Mouse (Mus musculus) heart, adult 18-20 months (tissue): ENCODE measurements around the gene Tmem132c. TPM values are rescaled to one million over a fixed set of nuclear protein-coding genes. Genes with fewer than 3 reads are reported as not detected.

Experiments
- DNase-seq, 2 experiments: peaks; one replicate each; pipeline ENCODE4 v3.0.0; 2021 to 2022; ENCODE audit warnings: mixed read lengths in 1 of 2
- long read RNA-seq, 2 experiments: library from polyadenylated mRNA; stranded (forward); transcript quantifications; one replicate each; pipeline ENCODE4 v2.0.0; 2021
- total RNA-seq, 2 experiments: library from RNA; stranded (reverse); gene quantifications; 2 replicates each; pipeline ENCODE4 v1.2.3; 2021

The Tmem132c gene
- under 1 TPM; 0.05 to 0.21 TPM for total RNA-seq
- long read RNA-seq, experiment 1, result 0 reads
- long read RNA-seq, experiment 2, result 0 reads

GRCm38 (mm10) chr5:127241136-127241924, at the start of gene Tmem132c:
Tmem132c (plus strand) TSS chr5:127241808.
- DNase-seq, result peak; percentile 54 to 63

DNA sequence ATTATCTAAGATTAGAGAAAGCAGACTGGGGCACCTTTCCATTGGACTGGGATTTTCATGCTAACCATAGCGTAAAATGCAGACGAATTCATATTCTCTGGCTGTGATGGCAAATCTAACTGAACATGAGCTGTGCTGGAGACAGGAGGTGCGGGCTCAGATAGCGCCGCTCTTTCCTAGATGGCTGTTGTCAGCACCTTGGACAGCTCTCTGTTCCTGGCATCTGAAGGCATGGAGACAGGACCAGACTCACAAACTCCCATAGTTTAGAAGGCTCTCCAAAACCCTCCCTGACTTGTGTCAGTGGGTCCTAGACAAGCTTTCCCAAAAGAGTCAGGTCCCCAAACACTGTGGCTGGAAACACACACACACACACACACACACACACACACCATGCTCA, 49.7 kb upstream of the Tmem132c start:
- peak in 1 of 2 experiments; percentile 35 for DNase-seq

GRCm38 (mm10) chr5:127198850-127199249, 42.8 kb upstream of the Tmem132c start:
- no peak for DNase-seq

- no peak for DNase-seq
Measured at GRCm38 (mm10) chr5:127204881-127205280, 36.7 kb upstream of the Tmem132c start.

DNA sequence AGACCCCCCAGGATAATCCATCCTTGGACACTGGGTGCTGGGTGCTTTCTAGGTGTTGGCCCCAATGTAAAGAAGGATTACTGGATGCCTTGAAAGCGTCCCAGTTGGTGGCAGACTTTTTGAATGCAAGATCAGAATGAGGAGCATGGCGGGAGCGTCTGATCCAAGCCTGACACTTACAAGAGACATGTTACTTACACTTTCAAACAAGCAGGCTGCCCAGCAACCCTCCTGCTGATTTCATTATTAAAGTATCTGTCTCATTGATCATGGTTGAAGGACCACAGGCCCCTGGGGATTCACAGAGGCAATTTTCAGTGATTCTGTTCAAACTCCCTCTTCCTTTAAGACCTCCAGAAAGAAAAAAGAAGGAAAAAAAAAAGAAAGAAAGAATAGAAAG, 25.2 kb upstream of the Tmem132c start:
- no peak for DNase-seq

DNA sequence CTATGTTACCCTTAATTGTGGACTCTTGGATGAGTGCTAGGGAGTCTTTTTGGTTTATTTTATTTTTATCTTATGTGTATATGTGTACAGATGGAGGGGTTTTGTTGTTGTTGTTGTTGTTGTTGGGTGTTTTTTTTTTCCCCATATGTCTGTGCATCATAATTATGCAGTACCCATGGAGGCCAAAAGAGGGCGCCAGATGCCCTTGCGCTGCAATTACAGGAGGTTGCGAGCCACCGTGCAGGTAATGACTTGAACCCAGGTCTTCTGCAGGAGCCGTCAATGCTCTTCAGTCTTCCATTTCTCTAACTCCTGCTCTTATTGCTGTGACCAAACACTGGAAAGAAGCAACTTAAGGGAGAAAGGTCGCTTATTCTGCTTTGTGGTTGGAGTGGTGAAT, 23.9 kb upstream of the Tmem132c start:
- no peak for DNase-seq

DNA sequence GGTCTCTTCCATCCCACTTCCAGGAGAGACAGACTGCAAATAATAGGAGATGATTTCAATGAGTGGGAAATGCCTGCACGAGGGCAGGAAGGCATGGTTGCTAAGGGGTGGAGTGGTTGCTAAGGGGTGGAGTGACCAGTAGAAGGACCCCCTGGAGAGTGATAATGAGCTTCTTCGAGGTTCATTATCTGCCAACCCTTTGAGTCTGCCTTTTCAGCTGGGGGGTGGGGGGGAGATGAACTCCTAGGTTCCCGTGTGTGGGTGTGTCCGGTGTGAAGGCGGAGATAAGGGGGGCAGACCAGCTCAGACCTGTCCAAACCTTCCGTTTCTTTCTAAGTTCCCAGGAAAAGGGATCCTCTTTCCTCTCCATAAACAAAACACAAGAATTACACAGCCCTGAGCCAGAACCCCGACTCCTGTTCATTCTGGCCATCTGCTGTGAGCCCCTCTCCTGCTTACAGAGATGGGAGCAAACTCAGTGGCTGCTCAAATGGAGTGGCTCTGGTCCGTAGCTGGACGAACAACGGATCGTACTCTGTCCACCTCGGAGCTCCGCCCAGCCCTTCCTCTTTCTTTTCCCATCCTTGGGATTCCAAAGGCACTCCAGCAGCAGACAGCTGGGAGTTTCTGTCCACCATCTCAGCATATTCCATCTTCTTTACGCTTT, 13.5 kb upstream of the Tmem132c start:
- DNase-seq, result no peak

DNA sequence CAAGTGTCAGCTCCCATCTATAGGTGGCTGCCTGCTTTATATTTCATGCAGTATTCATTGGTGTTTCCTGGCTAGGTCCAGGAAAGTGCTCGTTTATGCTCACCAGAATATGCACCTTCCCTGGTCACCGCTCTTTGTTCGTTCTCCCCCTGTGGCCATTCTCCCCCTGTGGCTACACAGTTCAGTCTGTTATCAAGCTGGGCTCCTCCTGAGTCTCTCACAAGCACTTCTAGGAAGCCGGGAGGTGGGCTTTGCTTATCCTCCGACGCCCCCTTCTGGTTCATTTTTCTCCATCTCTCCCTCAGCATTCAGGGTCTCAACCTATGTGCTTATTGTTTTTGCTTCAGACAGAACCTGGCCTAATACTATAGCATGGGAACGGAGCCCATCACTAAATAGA, 6.9 kb upstream of the Tmem132c start:
- no peak for DNase-seq

DNA sequence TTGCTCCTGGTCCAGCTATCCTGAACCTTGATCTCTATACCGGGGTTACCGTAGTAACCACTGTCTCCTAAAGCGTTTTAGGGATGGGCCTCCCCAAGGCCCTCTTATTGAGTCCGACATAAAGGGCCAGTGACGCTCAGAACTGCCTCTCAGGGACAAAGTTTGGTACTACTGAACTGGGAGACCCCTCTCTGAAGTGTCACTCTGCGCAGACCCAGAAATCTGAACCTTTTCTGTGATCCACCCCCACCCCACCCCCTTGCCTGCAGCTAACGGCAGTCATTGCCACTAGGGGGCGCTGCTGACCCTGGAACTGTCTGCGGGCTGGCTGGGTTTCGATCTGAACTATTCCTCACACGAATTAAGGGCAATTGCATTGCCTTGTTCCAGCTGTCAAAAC, 6.4 kb upstream of the Tmem132c start:
- DNase-seq, result peak; percentile 49 to 82

- DNase-seq, result no peak
Measured at GRCm38 (mm10) chr5:127239706-127240105, 1.9 kb upstream of the Tmem132c start.

- no peak for DNase-seq
Measured at GRCm38 (mm10) chr5:127240646-127241045, 962 bp upstream of the Tmem132c start.

DNA sequence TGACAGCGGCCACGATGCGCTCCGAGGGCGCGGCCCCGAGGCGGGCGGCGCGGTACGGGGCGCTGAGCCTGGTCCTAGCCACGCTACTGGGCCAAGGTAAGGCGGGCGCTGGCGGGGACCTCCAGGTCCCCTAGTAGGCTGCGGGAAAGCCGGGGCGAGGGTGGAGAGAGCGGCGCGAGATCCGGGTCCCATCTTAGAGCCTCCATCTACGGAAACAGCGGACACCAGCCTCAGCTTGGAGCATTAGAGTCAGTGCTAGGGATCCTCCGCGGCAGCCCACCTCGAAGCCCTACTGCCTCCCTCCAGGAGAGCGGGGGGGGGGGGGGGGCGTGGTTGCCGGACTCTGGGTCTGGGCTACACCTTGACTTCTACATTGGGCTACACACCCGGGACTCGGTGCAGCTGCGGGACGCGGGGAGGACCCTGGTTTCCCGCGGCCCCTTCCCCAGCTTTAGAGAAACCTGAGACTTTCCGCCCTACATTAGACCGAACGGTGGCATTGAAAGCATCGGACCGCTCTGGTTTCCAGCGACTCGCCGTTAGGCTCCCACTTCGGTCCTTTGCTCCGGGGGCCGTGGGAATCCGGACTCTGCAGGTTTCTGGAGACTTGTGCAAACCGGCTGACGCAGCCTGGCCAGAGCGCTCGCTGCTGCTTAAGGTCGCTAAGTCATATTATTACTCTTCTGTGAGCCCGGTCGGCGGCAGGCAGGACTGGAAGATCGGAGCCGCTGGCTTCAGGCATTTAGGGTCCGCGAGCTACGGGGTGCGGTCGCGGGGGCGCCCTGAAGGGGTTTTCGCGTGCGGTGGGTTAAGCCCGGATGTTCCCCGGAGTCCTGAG, 536 bp downstream of the Tmem132c start:
- DNase-seq, result peak in 1 of 2 experiments; percentile 7

GRCm38 (mm10) chr5:127242763-127243160, 1.2 kb downstream of the Tmem132c start:
- DNase-seq, result no peak

DNA sequence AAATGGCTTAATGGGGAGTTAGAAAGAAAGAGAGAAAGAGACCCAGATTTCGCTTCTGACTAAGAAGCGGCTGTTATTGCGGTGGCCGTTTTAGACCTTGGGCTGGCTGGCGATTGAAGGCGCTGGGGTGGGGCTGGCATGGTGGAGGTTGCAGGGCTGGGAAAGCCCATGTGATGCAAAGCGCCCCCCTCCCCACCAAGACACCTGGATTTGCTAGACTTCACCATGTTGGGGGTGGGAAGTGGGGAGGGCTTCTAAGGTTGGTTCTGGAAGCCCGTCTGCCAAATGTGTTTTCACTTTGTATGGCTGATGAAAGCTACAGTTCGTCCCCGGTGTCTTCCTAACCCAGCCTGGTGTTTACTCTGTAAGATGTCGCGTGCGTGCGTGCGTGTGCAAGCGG, 1.6 kb downstream of the Tmem132c start:
- no peak for DNase-seq

- no peak for DNase-seq
Measured at GRCm38 (mm10) chr5:127243611-127244010, 2.0 kb downstream of the Tmem132c start.

- DNase-seq, result no peak
Measured at GRCm38 (mm10) chr5:127253263-127253662, 11.7 kb downstream of the Tmem132c start.

DNA sequence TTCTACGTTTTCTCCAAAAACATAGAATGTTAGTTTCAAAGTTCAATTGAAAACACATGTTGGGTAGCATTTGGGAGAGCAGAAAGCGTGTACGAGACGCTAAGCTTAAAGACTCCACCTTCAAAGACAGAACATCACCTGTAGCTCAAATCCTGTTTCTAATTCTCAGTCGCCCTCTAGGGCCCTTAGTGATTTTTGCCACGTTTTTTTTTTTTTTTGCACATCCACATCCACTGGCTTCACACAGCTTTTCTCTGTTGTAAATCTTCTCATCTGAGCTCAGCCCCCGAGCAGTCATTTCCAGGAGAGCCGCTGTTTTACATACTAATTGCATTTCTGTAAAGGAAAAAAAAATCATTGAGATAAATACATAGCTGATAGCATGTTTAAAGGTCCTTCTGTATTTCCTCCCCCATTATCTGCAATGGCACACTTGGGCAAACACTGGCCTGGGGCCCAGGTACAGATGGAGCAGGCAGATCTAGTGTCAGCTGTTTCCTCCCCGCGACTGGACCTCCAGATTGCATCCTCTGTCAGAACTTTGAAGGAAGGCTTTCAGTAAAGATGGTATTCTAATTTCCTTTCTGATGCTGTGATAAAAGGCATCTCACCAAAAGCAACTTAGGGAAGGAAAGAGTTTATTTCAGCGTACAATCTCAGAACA, 15.5 kb downstream of the Tmem132c start:
- DNase-seq, result no peak

- no peak for DNase-seq
Measured at GRCm38 (mm10) chr5:127262136-127262535, 20.5 kb downstream of the Tmem132c start.

DNA sequence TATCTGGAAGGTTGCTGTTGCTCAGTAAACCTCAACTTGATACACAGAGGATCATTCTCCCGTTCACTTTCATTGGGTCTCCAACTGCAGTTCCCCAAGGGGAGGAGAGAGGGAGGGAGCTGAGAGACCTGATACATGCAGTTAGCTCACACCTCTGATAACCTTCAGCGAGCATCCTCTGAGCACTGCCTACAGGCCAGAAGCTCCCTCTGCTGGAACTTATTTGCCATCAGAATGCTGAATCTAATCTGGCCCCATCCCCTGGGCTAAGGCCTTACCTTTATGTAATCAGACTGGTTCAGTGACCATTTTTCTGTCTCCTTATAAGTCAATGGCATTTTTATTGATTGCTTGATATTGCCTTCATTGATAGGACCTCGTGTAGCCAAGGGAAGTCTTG, 29.5 kb downstream of the Tmem132c start:
- no peak for DNase-seq

DNA sequence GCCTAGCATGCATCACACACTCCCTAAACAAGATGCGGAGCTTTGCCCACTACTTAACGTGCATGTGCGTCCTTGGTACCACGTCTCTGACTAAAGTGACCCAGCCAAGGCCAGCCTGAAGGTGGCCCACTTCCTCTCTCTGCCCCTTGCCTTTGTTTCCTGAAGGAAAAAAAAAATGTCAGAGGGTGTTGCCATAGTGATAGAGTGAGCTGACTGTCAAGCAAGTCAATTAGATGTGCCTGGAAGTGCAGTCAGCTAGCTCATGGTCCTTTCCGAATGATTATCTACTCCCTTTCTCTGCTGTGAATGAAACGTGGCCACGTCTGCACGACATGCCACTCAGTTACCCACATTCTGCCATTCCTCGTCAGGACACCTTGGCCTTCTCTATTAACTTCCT, 37.9 kb downstream of the Tmem132c start:
- DNase-seq, result no peak

DNA sequence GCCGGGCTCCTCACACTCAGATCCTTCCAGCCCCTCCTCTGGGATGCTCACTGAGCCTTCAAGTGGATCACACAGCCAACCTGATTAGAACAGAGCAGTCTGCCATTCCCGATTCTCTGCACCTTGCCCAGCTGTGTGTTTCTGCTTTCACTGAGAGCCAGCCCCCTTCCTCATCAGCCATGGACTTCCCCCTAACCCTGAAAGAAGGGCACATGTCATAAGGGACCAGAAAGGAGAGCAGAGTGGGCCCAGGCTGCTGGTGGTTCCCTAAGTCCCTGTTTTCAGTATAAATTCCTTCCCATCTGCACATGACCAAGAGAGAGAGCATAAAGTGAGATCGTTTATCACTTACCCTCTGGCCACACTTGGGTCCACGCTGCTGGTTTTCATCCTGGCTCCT, 39.6 kb downstream of the Tmem132c start:
- no peak for DNase-seq

GRCm38 (mm10) chr5:127282539-127283123, 41.0 kb downstream of the Tmem132c start:
- no peak for DNase-seq
